Mouse (Mus musculus) duodenum, adult 2 months (tissue): ENCODE data around the gene Hapln2. TPM values are rescaled to one million over a fixed set of nuclear protein-coding genes. Genes with fewer than 3 reads are reported as not detected.

Experiments used
- polyA plus RNA-seq: library from polyadenylated mRNA; depleted of rRNA; stranded (reverse); fragments of >200 nt; gene quantifications from 2 replicates; pipeline ENCODE4 v1.2.3, GENCODE M21; 2012; ENCODE audit warnings: low replicate concordance; rRNA removed

Gene Hapln2
- not detected in 2 replicates for polyA plus RNA-seq

GRCm38 (mm10) chr3:88027434-88028186 lies at the start of gene Hapln2:
Hapln2 (minus strand) TSS chr3:88027583.

GRCm38 (mm10) chr3:88057902-88058696 lies 30.7 kb upstream of the Hapln2 start, which contains the start of gene Naxe:
Naxe (minus strand) TSS chr3:88058495.

GRCm38 (mm10) chr3:88042661-88043421 lies 15.5 kb upstream of the Hapln2 start, which contains the start of gene Gpatch4:
Gpatch4 (plus strand) TSS chr3:88043108.

GRCm38 (mm10) chr3:88000181-88000580 lies 27.2 kb downstream of the Hapln2 start, which contains the start of gene Bcan:
Bcan (minus strand) TSS chr3:88000230.

Other genes starting within 250 kb of the Hapln2 start
- gene Ntrk1, start 232.4 kb downstream of the Hapln2 start, polyA plus RNA-seq: 0.06 and 0.26 TPM in 2 replicates
- gene Insrr, start 230.6 kb downstream of the Hapln2 start, polyA plus RNA-seq: 1.4 and 2.1 TPM in 2 replicates
- gene Pear1, start 203.3 kb downstream of the Hapln2 start, polyA plus RNA-seq: 13.9 and 17.0 TPM in 2 replicates
- 1.4 and 3.9 TPM in 2 replicates for gene Sh2d2a, start 180.8 kb downstream of the Hapln2 start, polyA plus RNA-seq
- gene Prcc, start 142.0 kb downstream of the Hapln2 start, polyA plus RNA-seq: 18.8 and 23.7 TPM in 2 replicates
- 30.8 and 34.4 TPM in 2 replicates for gene Hdgf, start 121.3 kb downstream of the Hapln2 start, polyA plus RNA-seq
- 15.5 and 17.3 TPM in 2 replicates for gene Mrpl24, start 108.1 kb downstream of the Hapln2 start, polyA plus RNA-seq
- 5.5 and 7.1 TPM in 2 replicates for gene Isg20l2, start 97.3 kb downstream of the Hapln2 start, polyA plus RNA-seq
- gene Rrnad1, start 96.9 kb downstream of the Hapln2 start, polyA plus RNA-seq: 21.3 and 22.0 TPM in 2 replicates
- gene Crabp2, start 78.9 kb downstream of the Hapln2 start, polyA plus RNA-seq: not detected in 2 replicates
- gene Nes, start 56.5 kb downstream of the Hapln2 start, polyA plus RNA-seq: 1.4 and 1.7 TPM in 2 replicates
- 0.07 and 1.2 TPM in 2 replicates for gene Bcan, start 27.4 kb downstream of the Hapln2 start, polyA plus RNA-seq
- 1.3 and 2.0 TPM in 2 replicates for gene Gpatch4, start 15.5 kb upstream of the Hapln2 start, polyA plus RNA-seq
- gene Naxe, start 30.9 kb upstream of the Hapln2 start, polyA plus RNA-seq: 38.0 and 41.8 TPM in 2 replicates
- not detected in 2 replicates for gene Ttc24, start 50.7 kb upstream of the Hapln2 start, polyA plus RNA-seq
- gene Iqgap3, start 54.4 kb upstream of the Hapln2 start, polyA plus RNA-seq: 9.2 and 13.0 TPM in 2 replicates
- gene Mef2d, start 114.8 kb upstream of the Hapln2 start, polyA plus RNA-seq: 58.2 and 67.0 TPM in 2 replicates
- gene Rhbg, start 227.1 kb upstream of the Hapln2 start, polyA plus RNA-seq: 12.4 and 47.3 TPM in 2 replicates